Mouse (Mus musculus) liver, adult 2 months (tissue): ENCODE data around the gene Gm45234. TPM values are rescaled to one million over a fixed set of nuclear protein-coding genes. Genes with fewer than 3 reads are reported as not detected.
"Not testable (repeated sequence)": the region's sequence is repeated elsewhere in the genome, so short reads cannot be mapped to it uniquely, and the experiment has no call there.

Experiments used
- DNase-seq: peaks from one replicate; pipeline ENCODE4 v3.0.0-alpha.2; 2011; ENCODE audit warnings: low read depth, low spot score; ENCODE audit errors: extremely low read depth
- H3K27ac ChIP-seq: fragments of 200-500 bp; replicated peaks from 2 replicates; pipeline ENCODE4 v1.5.1; 2012; ENCODE audit warnings: low read depth, mild to moderate bottlenecking, control low read depth, inconsistent platforms, low read length; ENCODE audit not compliant: insufficient read depth
- H3K27me3 ChIP-seq: fragments of 200-500 bp; 2 replicates; pipeline ENCODE4 v1.6.1; 2012; ENCODE audit warnings: mild to moderate bottlenecking, moderate library complexity, low read length, inconsistent platforms; ENCODE audit not compliant: control insufficient read depth, insufficient read depth
- H3K36me3 ChIP-seq: fragments of 200-500 bp; 2 replicates; pipeline ENCODE4 v1.6.1; 2012; ENCODE audit warnings: low read length, inconsistent platforms; ENCODE audit not compliant: control insufficient read depth, insufficient read depth
- H3K4me1 ChIP-seq: fragments of 200-500 bp; 2 replicates; pipeline ENCODE4 v1.6.1; 2011; ENCODE audit warnings: low read length; ENCODE audit not compliant: control insufficient read depth, insufficient read depth
- H3K4me3 ChIP-seq: fragments of 200-500 bp; 2 replicates; pipeline ENCODE4 v1.5.1; 2011; ENCODE audit warnings: low read depth, mild to moderate bottlenecking, control low read depth, low read length, moderate library complexity; ENCODE audit not compliant: insufficient read depth
- H3K79me2 ChIP-seq: fragments of 200-500 bp; 2 replicates; pipeline ENCODE4 v1.6.1; 2012; ENCODE audit warnings: inconsistent platforms, mild to moderate bottlenecking, low read length, moderate library complexity; ENCODE audit not compliant: control insufficient read depth, insufficient read depth
- H3K9ac ChIP-seq: fragments of 200-500 bp; 2 replicates; pipeline ENCODE4 v1.6.1; 2012; ENCODE audit warnings: low read depth, mild to moderate bottlenecking, control low read depth, inconsistent platforms, low read length
- CTCF ChIP-seq: fragments of 200-500 bp; IDR thresholded peaks from 2 replicates; pipeline ENCODE4 v1.5.1; 2011; ENCODE audit warnings: low read depth, low read length, control low read depth
- POLR2A ChIP-seq: fragments of 200-500 bp; IDR thresholded peaks from 2 replicates; pipeline ENCODE4 v1.6.1; 2011; ENCODE audit warnings: low read length, control low read depth; ENCODE audit not compliant: insufficient read depth; ENCODE audit errors: extremely low read depth
- WGBS: fragments of 180-500 bp; shearing (Covaris S2); methylation state at CpG from one replicate; pipeline ENCODE4 v1.1.7; 2018; 5-methylcytosine and 5-hydroxymethylcytosine counted together
- polyA plus RNA-seq: library from polyadenylated mRNA; depleted of rRNA; stranded (reverse); fragments of >200 nt; gene quantifications from 2 replicates; pipeline ENCODE4 v1.2.3, GENCODE M21; 2012; rRNA removed
- total RNA-seq: library from RNA; depleted of rRNA; stranded (reverse); fragments of >200 nt; gene quantifications from 2 replicates; pipeline ENCODE4 v1.2.3, GENCODE M21; 2014; rRNA removed

Gm45234 gene
- total RNA-seq: not detected in 2 replicates
- polyA plus RNA-seq: not detected in 2 replicates

DNA sequence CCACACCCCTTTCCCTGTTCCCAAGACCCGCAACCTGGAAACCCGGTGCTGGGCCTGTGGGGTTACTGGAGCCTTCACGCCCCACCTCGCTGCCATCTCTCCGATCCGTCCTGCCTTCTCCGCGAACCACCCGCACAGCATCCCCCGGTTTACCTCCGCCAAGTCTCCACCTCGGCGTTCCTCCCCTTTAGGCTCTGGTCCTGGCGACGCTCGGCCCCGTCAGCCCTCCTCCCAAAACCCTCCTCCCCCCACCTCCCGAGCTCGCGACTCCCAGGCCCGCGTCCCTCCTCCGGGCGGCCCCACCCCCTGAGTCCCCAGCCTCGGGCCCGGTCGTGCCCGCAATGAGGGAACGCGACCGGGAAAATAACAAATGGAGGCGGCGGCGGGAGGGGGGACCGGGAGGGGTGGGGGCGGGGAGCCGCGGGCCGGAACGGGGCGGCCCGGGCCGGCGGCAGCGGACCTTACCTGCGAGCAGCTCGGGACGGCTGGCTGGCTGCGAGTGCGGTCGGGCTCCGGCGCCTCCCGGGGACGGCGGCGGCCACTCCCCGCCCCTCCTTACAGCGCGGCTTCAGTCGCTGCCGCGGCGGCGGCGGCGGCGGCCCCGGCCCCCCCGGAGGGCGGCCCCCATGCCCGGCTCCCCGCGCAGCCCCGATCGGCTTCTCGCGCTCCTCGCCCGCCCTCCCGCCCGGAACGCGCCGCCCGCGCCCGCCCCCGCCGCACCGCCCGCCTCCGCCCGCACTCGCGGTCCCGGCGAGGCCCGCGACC, at the start of gene Gm45234, which contains the start of gene Atn1:
Gene Gm45234, minus strand, starts transcription at position 191 of the 765 bp plus-strand sequence.
Gene Atn1, minus strand, starts transcription at position 694 of the 765 bp plus-strand sequence.
- peak within 1 kb of the TSS; percentile 71 for H3K4me3 ChIP-seq
- H3K9ac ChIP-seq: peak within 1 kb of the TSS; percentile 100
- peak within 1 kb of the TSS; percentile 76 for H3K27ac ChIP-seq
- peaks cover 36% of the 10 kb centered on the region for H3K79me2 ChIP-seq
- peak; percentile 61 for DNase-seq
- TF ChIP-seq POLR2A (no peak), CTCF (no peak)
- H3K36me3 ChIP-seq: peaks cover 2% of the 10 kb centered on the region; the same call in 1 of the 2 replicates
- no peaks in the 10 kb centered on the region for H3K27me3 ChIP-seq
- H3K4me1 ChIP-seq: peaks cover 38% of the 10 kb centered on the region
- 3% methylated on average over 71 of the region's 100 CpGs for WGBS

DNA sequence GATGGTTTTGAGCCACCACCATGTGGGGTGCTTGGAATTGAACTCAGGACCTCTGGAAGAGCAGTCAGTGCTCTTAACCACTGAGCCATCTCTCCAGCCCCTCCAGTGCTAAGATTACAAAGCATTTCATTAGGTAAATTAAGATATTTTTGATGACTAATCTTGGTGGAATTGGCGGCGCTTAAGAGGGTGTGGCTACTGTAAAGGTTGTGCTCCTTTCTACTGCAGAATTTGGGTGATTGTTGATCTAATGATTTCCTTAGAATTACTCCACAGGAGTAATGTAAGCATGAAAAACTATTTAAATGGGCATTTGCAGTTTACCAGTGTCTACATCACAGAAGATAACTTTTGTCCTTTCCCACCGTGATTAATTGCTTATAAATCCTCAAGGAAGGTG, 48.5 kb upstream of the Gm45234 start:
- no peak for TF ChIP-seq CTCF
- TF ChIP-seq POLR2A: no peak
- DNase-seq: no peak
- no peaks in the 10 kb centered on the region for H3K27me3 ChIP-seq
- no peak overlapping the region for H3K27ac ChIP-seq
- no peaks in the 10 kb centered on the region for H3K36me3 ChIP-seq
- peaks cover 11% of the 10 kb centered on the region for H3K4me1 ChIP-seq
- WGBS: 88% methylated on average over 3 of the region's 3 CpGs
- H3K9ac ChIP-seq: no peak overlapping the region
- H3K4me3 ChIP-seq: no peak overlapping the region
- no peaks in the 10 kb centered on the region for H3K79me2 ChIP-seq

DNA sequence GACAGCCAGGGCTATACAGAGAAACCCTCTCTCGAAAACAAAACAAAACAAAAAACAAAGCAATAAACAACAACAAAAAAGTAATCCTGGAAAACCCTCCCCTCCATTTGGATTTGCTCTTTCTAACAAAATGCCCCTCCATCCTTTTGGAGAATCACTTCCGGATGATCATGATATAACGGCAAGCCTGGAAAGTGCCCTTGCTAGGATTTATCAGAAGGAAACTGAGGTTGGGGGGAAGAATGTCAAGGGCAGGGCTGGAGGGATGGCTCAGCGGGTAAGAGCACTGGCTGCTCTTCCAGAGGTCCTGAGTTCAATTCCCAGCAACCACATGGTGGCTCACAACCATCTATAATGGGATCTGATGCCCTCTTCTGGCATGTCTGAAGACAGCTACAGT, 47.9 kb upstream of the Gm45234 start:
- H3K4me1 ChIP-seq: peaks cover 11% of the 10 kb centered on the region
- H3K4me3 ChIP-seq, H3K9ac ChIP-seq, H3K27me3 ChIP-seq, H3K79me2 ChIP-seq, H3K27ac ChIP-seq, H3K36me3 ChIP-seq, DNase-seq: not testable (repeated sequence)
- WGBS: 98% methylated on average over 4 of the region's 4 CpGs

DNA sequence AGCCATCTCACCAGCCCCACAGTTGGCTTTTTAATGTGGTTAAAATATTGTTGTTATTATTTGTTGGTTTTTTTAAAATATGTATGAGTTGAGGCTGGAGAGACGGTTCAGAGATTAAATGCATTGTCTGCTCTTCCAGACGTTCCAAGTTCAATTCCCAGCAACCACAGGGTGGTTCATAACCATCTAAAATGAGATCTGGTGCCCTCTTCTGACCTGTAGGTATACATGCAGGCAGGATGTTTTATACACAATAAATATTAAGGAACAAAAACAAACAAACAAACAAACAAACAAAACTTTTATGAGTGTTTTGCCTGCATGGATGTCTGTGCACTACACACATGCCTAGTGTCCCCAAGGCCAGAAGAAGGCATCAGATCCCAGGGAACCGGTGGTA, 47.2 kb upstream of the Gm45234 start:
- WGBS: 88% methylated on average over 3 of the region's 3 CpGs

DNA sequence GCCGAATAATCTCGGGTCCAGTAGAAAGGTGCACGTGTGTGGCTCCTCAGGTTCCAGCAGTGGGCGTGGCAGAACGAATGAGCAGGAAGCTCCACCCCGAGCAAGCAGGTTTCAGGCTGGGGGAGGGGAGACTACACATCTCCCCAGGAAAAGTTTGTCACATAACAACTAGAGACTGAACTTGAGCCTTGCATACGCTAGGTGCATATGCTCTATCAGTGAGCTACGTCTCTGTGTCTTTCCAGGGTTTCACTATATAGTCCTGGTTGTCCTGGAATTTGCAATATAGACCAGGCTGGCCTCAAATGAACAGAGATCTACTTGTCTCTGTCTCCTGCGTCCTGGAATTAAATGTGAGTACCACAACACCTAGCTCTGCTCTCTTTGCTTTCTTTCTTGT, 46.6 kb upstream of the Gm45234 start:
- not testable (repeated sequence) for H3K36me3 ChIP-seq, H3K4me1 ChIP-seq, H3K4me3 ChIP-seq, H3K79me2 ChIP-seq, H3K27me3 ChIP-seq
- H3K27ac ChIP-seq: peak overlapping the region; percentile 4; the same call in 1 of the 2 replicates
- DNase-seq: peak; percentile 66
- WGBS: 8% methylated on average over 7 of the region's 9 CpGs
- H3K9ac ChIP-seq: peak overlapping the region; percentile 9; the same call in 1 of the 2 replicates

More for the DNA sequence above, 47.2 kb upstream of the Gm45234 start:
- Histone ChIP-seq H3K4me1 (peaks cover 8% of the 10 kb centered on the region), H3K36me3 (no peaks in the 10 kb centered on the region), H3K9ac (no peak overlapping the region), H3K4me3 (no peak overlapping the region), H3K27me3 (no peaks in the 10 kb centered on the region), H3K27ac (no peak overlapping the region), H3K79me2 (no peaks in the 10 kb centered on the region)
- no peak for DNase-seq
- TF ChIP-seq CTCF (no peak), POLR2A (no peak)

DNA sequence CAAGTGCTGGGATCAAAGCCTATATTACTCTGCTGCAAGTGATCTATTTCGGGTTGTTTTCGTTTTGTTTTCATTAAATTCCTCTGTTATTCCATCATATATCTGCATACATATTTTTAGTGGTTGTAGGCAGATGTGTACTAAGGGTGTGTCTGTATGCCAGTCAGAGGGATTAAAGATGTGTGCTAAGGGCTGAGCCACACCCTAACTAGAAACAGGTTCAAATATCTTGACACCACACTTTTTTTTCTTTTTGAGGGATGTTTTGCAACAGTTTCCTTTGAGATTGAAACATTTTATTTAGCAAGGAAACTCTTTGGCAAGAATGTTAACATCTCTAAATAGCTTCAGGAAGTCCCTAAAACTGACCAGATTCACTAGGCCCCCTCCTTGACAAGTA, 40.4 kb upstream of the Gm45234 start:
- H3K4me3 ChIP-seq: no peak overlapping the region
- no peak for DNase-seq
- no peaks in the 10 kb centered on the region for H3K27me3 ChIP-seq
- no peaks in the 10 kb centered on the region for H3K79me2 ChIP-seq
- no peaks in the 10 kb centered on the region for H3K4me1 ChIP-seq
- TF ChIP-seq CTCF (no peak), POLR2A (no peak)
- no peaks in the 10 kb centered on the region for H3K36me3 ChIP-seq
- 77% methylated on average over 2 of the region's 2 CpGs for WGBS
- no peak overlapping the region for H3K27ac ChIP-seq
- no peak overlapping the region for H3K9ac ChIP-seq
